Mouse (Mus musculus) lung, postnatal 0 days (tissue): Measurements from ENCODE around the gene Hdac7. TPM values are rescaled to one million over a fixed set of nuclear protein-coding genes. Genes with fewer than 3 reads are reported as not detected.
A peak's percentile ranks its signal among the peaks of the same experiment; 100 is the strongest.

Experiments
- ATAC-seq: fragments of 200-750 bp; cut with Nextera tagmentation; 2 replicates; pipeline ENCODE4 v1.8.0; 2017; ENCODE audit warnings: moderate library complexity
- DNase-seq: peaks from one replicate; pipeline ENCODE4 v3.0.0-alpha.2; 2016; ENCODE audit warnings: low spot score
- H3K27ac ChIP-seq: fragments of 300-500 bp; sonication (generic); 2 replicates; pipeline ENCODE4 v1.5.1; 2014; ENCODE audit warnings: antibody characterized with exemption, mild to moderate bottlenecking, low read length, mixed read lengths
- H3K27me3 ChIP-seq: fragments of 300-500 bp; sonication (generic); replicated peaks from 2 replicates; pipeline ENCODE4 v1.6.1; 2014; ENCODE audit warnings: low read length, mixed read lengths; ENCODE audit not compliant: insufficient read depth
- H3K36me3 ChIP-seq: fragments of 300-500 bp; sonication (generic); 2 replicates; pipeline ENCODE4 v1.6.1; 2014; ENCODE audit warnings: low read length, mixed read lengths; ENCODE audit not compliant: insufficient read depth
- H3K4me1 ChIP-seq: fragments of 300-500 bp; sonication (generic); 2 replicates; pipeline ENCODE4 v1.6.1; 2014; ENCODE audit warnings: antibody characterized with exemption, low read depth, low read length, mixed read lengths; ENCODE audit not compliant: insufficient read depth
- H3K4me2 ChIP-seq: fragments of 300-500 bp; sonication (generic); replicated peaks from 2 replicates; pipeline ENCODE4 v1.6.1; 2014; ENCODE audit warnings: low read depth, mild to moderate bottlenecking, low read length, moderate library complexity, mixed read lengths
- H3K4me3 ChIP-seq: fragments of 300-500 bp; sonication (generic); 2 replicates; pipeline ENCODE4 v1.5.1; 2014; ENCODE audit warnings: low read depth, low read length
- H3K9ac ChIP-seq: fragments of 300-500 bp; sonication (generic); replicated peaks from 2 replicates; pipeline ENCODE4 v1.6.1; 2014; ENCODE audit warnings: low read depth, mild to moderate bottlenecking
- H3K9me3 ChIP-seq: fragments of 300-500 bp; sonication (generic); 2 replicates; pipeline ENCODE4 v1.6.1; 2016; ENCODE audit warnings: low read length, mixed read lengths
- CTCF ChIP-seq: IDR thresholded peaks from 2 replicates; pipeline ENCODE4 v1.5.1; 2016; ENCODE audit warnings: antibody characterized with exemption, mild to moderate bottlenecking
- EP300 ChIP-seq: IDR thresholded peaks from 2 replicates; pipeline ENCODE4 v1.6.1; 2016; ENCODE audit warnings: antibody characterized with exemption, mild to moderate bottlenecking, control low read depth
- WGBS: fragments of 180-500 bp; shearing (Covaris S2); extraction: QIAGEN DNeasy Blood & Tissue Kit; methylation state at CpG from one replicate; pipeline ENCODE4 v1.1.7; 2014; 5-methylcytosine and 5-hydroxymethylcytosine counted together
- polyA plus RNA-seq: library from polyadenylated mRNA; unstranded; fragments of >200 nt; fragmentation: Nextera tagmentation; extraction: Ambion mirVana; gene quantifications from 2 replicates; pipeline ENCODE4 v1.2.1, GENCODE M21; 2015

The Hdac7 gene
- polyA plus RNA-seq, 1 experiment from 2014 or later: 43.2 TPM

DNA sequence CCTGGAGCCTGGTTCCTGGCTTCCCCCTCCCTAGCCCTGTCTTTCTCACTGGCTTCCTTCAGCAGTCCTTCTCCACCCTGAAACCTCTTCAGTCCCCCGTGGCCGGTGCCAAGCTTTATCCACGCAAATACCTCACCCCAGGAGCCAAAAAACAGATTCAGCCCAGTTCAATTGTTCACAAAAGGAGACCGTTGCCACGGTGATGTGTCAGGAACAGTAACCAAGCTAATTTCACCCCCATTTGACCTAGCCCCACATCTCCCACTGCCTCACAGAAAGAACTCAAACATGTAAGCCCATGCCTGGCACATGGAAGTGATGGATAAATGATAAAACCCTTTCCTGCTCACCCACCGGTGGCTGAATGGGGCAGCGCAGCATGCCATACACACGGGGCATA is 78.1 kb downstream of the Hdac7 start:
- Histone ChIP-seq H3K27ac (peak overlapping the region; percentile 81), H3K4me2 (peak overlapping the region; percentile 69), H3K36me3 (no peaks in the 10 kb centered on the region), H3K4me3 (peak overlapping the region; percentile 55), H3K9me3 (no peaks in the 10 kb centered on the region), H3K4me1 (peaks cover 10% of the 10 kb centered on the region), H3K27me3 (no peaks in the 10 kb centered on the region), H3K9ac (peak overlapping the region; percentile 55)
- no peak for TF ChIP-seq EP300
- TF ChIP-seq CTCF: no peak
- ATAC-seq (no peak), DNase-seq (no peak)
- WGBS: 24% methylated on average over 8 of the region's 8 CpGs

DNA sequence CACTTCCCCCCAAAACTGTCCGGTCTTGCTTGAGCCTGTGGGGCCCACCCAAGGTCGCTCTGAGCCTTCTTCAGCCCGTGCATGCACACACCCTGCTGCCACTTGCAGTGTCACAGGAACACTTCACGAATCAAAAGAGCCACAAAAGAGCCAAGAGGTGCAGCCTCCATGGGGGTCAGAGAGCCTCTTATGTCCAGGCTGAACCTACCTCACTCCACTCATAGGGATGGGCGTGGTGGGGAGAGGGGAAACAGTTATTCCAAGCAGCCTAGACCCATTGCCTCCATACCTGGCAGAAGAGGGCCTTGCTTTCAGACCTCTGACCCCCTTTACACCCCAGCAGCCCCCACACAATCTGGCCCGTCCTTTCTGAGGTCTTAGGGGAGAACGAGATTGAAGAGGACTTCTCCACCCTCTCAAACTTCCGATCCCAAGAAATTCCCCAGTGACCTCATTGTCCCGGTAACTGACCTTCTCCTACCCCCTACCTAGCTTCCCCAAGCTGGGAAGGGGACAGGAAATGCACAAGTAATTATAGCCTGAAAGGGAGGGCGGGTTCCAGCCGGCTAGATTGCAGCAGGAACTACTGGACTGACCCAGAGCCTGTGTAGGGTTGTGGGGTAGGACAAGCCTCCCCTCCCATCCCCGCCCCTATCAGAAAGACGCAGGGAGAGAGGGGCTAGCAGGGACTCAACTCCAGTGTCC is 79.1 kb downstream of the Hdac7 start:
- Histone ChIP-seq H3K4me3 (peak overlapping the region; percentile 55), H3K9me3 (no peaks in the 10 kb centered on the region), H3K4me2 (peak overlapping the region; percentile 69), H3K4me1 (peaks cover 10% of the 10 kb centered on the region), H3K9ac (no peak overlapping the region; the same call in 1 of the 2 replicates), H3K27ac (peak overlapping the region; percentile 59), H3K36me3 (0 out of 2 replicates have a peak, but pooled peaks cover 3% of the 10 kb centered on the region), H3K27me3 (no peaks in the 10 kb centered on the region)
- TF ChIP-seq CTCF (no peak), EP300 (no peak)
- ATAC-seq: peak; percentile 4; the same call in 1 of the 2 replicates
- WGBS: 27% methylated on average over 13 of the region's 13 CpGs
- peak; percentile 52 for DNase-seq

DNA sequence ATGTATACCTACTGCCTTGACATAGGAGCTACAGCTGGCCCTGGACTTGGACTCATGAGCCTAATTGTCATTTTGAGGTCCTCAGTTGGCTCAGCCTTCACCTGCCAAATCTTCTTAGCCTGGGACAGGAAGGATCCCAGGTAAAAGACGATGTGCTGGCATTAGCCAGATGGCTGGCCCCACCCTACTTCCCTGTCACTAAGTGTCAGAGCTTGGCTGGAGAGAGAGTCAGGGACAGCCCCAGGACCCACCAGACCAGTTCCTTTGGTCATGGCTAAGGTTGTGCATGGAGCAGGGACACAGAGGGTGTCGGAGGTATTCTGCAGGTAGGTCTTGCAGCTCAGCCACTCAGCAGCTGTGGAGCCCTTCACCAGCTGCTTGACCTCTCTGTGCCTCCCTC is 79.8 kb downstream of the Hdac7 start:
- TF ChIP-seq CTCF: no peak
- TF ChIP-seq EP300: no peak
- H3K9me3 ChIP-seq: no peaks in the 10 kb centered on the region
- peak overlapping the region; percentile 51; the same call in 1 of the 2 replicates for H3K27ac ChIP-seq
- no peak overlapping the region for H3K4me3 ChIP-seq
- H3K9ac ChIP-seq: no peak overlapping the region
- ATAC-seq (no peak), DNase-seq (peak; percentile 54)
- whole genome bisulfite sequencing: 50% methylated on average over 2 of the region's 2 CpGs
- H3K36me3 ChIP-seq: 0 out of 2 replicates have a peak, but pooled peaks cover 4% of the 10 kb centered on the region
- 0 out of 2 replicates have a peak overlapping the region, but pooled peaks have one; percentile 69 for H3K4me2 ChIP-seq
- H3K27me3 ChIP-seq: no peaks in the 10 kb centered on the region
- peaks cover 10% of the 10 kb centered on the region for H3K4me1 ChIP-seq

DNA sequence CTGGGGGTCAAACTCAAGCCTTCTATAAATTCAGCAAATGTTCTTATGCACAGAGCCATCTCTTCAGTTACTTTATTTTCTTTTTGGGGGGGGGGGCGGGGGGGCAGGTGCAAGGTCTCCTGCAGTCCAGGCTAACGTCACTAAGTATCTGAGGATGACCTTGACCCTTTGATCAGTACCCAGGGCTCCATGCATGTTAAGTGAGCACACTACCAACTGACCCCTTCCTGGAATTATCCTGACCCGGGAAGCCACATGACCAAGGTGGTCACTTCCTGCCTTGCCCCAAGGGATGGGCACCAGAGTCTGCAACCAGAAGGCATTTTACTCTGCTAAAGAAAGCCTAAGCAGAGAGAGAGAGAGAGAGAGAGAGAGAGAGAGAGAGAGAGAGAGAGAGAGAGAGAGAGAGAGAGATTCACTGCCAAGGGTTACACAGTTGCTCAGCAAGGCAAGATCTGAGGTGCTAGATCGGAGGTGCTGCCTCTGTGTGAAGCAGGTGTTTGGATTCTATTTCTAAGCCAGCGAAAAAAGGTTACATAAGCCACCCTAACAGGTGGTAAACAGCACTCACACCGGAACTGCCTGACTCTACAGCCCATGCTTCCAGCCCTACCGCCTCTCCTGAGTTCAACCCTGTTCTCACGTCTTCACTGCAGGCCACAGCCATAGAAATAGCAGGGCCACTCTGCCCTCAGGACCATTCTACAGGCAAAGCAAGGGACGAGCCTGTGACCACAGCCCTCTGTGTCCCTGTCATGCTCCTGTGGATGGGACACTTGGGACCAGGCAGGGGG is 80.8 kb downstream of the Hdac7 start:
- H3K36me3 ChIP-seq: peaks cover 10% of the 10 kb centered on the region; the same call in 1 of the 2 replicates
- no peak overlapping the region for H3K4me2 ChIP-seq
- 52% methylated on average over 9 of the region's 9 CpGs for WGBS
- peaks cover 10% of the 10 kb centered on the region for H3K4me1 ChIP-seq
- ATAC-seq (no peak), DNase-seq (no peak)
- 0 out of 2 replicates have a peak overlapping the region, but pooled peaks have one; percentile 26 for H3K27ac ChIP-seq
- no peak overlapping the region for H3K9ac ChIP-seq
- H3K27me3 ChIP-seq: no peaks in the 10 kb centered on the region
- no peak for TF ChIP-seq CTCF
- TF ChIP-seq EP300: no peak
- H3K4me3 ChIP-seq: no peak overlapping the region
- no peaks in the 10 kb centered on the region for H3K9me3 ChIP-seq

DNA sequence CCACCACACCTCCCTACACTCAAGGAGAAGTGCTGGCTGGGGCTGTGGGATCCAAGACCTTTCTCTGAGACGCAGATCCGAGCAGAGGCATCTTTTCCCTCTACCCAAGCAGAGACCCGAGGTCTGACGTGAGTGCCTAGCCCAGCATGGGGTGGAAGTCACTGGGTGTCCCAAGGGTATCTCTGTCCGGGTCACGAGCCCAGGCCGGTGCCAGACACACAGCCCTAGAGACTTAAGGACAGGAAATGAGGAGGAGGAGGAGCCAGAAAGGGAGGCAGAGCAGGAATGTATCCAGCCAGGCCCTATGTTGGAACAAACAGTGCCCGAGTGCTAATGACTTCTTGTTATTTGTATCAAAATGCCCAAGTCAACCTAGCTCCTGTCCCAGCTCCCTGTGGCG is 81.6 kb downstream of the Hdac7 start:
- DNase-seq: peak; percentile 48
- no peaks in the 10 kb centered on the region for H3K27me3 ChIP-seq
- H3K4me3 ChIP-seq: no peak overlapping the region
- peak; percentile 13 for ATAC-seq
- no peak overlapping the region for H3K9ac ChIP-seq
- no peak overlapping the region for H3K4me2 ChIP-seq
- WGBS: 46% methylated on average over 9 of the region's 9 CpGs
- H3K9me3 ChIP-seq: no peaks in the 10 kb centered on the region
- peaks cover 10% of the 10 kb centered on the region for H3K4me1 ChIP-seq
- TF ChIP-seq EP300: peak; percentile 7; the same call in 1 of the 2 replicates
- TF ChIP-seq CTCF: no peak
- H3K36me3 ChIP-seq: peaks cover 14% of the 10 kb centered on the region; the same call in 1 of the 2 replicates
- H3K27ac ChIP-seq: no peak overlapping the region

DNA sequence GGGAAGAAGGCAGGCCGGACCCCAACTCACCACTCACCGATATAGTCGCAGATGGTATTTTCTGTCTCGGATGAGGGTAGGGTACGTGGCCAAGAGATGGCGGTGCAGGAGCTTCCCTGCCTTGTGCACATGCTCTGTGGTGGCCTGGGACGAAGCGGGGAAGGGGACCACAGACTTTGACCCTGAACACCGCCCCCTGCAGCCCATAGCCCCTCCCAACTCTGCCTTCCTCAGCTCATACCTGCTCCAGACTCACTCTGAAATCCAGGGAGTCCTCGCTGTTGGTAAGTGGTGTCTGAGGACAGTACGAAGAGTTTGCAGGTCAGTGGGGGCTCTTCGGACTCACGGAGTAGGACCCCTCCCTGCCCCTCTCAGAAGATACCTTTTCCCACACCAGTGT is 82.9 kb downstream of the Hdac7 start:
- peaks cover 16% of the 10 kb centered on the region; the same call in 1 of the 2 replicates for H3K36me3 ChIP-seq
- 0 out of 2 replicates have a peak overlapping the region, but pooled peaks have one; percentile 20 for H3K27ac ChIP-seq
- H3K9ac ChIP-seq: no peak overlapping the region
- H3K4me2 ChIP-seq: no peak overlapping the region
- H3K4me1 ChIP-seq: peaks cover 10% of the 10 kb centered on the region
- ATAC-seq: no peak
- no peak overlapping the region for H3K4me3 ChIP-seq
- TF ChIP-seq EP300: no peak
- TF ChIP-seq CTCF: peak; percentile 19; the same call in 1 of the 2 replicates
- no peaks in the 10 kb centered on the region for H3K27me3 ChIP-seq
- no peaks in the 10 kb centered on the region for H3K9me3 ChIP-seq
- DNase-seq: no peak
- 51% methylated on average over 13 of the region's 13 CpGs for whole genome bisulfite sequencing
